Mouse (Mus musculus): ENCODE data around the gene Gm21560. TPM values are rescaled to one million over a fixed set of nuclear protein-coding genes. Genes with fewer than 3 reads are reported as not detected.
"Not testable (repeated sequence)": the region's sequence is repeated elsewhere in the genome, so short reads cannot be mapped to it uniquely, and the experiment has no call there.

The Gm21560 gene
- not detected for total RNA-seq (2022)

- DNase-seq (ENCODE audit: low spot score in 2 of 2): not testable (repeated sequence)
Measured at GRCm38 (mm10) chr14:6219192-6219591, at the start of gene Gm21560. Gene Gm21560, minus strand, starts transcription at chr14:6219292.

GRCm38 (mm10) chr14:6163538-6163937 is 55.6 kb downstream of the Gm21560 start:
- peak in 1 of 2 experiments; percentile 3 for DNase-seq (ENCODE audit: low spot score in 2 of 2)

GRCm38 (mm10) chr14:6161085-6161484 is 58.0 kb downstream of the Gm21560 start:
- DNase-seq (ENCODE audit: low spot score in 2 of 2): peak in 1 of 2 experiments; percentile 2

Other genes with a start within 250 kb of the Gm21560 start
- gene Gm3453, start 240.2 kb downstream of the Gm21560 start, total RNA-seq (2022): not detected
- not detected for gene Gm6337, start 161.0 kb downstream of the Gm21560 start, total RNA-seq (2022)
- not detected for gene Gm8206, start 125.3 kb downstream of the Gm21560 start, total RNA-seq (2022)
- gene Gm3468, start 110.6 kb downstream of the Gm21560 start, total RNA-seq (2022): not detected
- gene Gm3476, start 93.5 kb downstream of the Gm21560 start, total RNA-seq (2022): not detected
- gene Gm3411, start 68.0 kb upstream of the Gm21560 start, total RNA-seq (2022): not detected
- not detected for gene Gm21103, start 85.6 kb upstream of the Gm21560 start, total RNA-seq (2022)
- not detected for gene Gm3618, start 124.4 kb upstream of the Gm21560 start, total RNA-seq (2022)
- not detected for gene Gm16440, start 171.0 kb upstream of the Gm21560 start, total RNA-seq (2022)
- gene Gm3591, start 193.2 kb upstream of the Gm21560 start, total RNA-seq (2022): under 1 TPM in 1 of 4 experiments, not detected in 3; 0.19 TPM
- not detected for gene Gm3594, start 225.3 kb upstream of the Gm21560 start, total RNA-seq (2022)